Mouse (Mus musculus) Muller cell, postnatal 12 days (primary cell): ENCODE data around the gene Olfr1022.

Experiments used
- DNase-seq: peaks from one replicate; pipeline ENCODE4 v3.0.0-alpha.2; 2015; ENCODE audit errors: inconsistent ontology term

Olfr1022 gene

GRCm38 (mm10) chr2:85868294-85868693 lies at the start of gene Olfr1022:
TSS of gene Olfr1022 (plus strand) at chr2:85868594.
- no peak for DNase-seq

GRCm38 (mm10) chr2:85845383-85845782 lies 23.0 kb upstream of the Olfr1022 start, which contains the start of gene Olfr1019:
TSS of gene Olfr1019 (minus strand) at chr2:85845483.
- no peak for DNase-seq

- no peak for DNase-seq
These were observed 21.7 kb upstream of the Olfr1022 start, which contains the start of gene Olfr1020 for GRCm38 (mm10) chr2:85846730-85847129. TSS of gene Olfr1020 (plus strand) at chr2:85847030.

GRCm38 (mm10) chr2:85885340-85885739 lies 16.9 kb downstream of the Olfr1022 start, which contains the start of gene Olfr1023:
TSS of gene Olfr1023 (plus strand) at chr2:85885640.
- no peak for DNase-seq

- DNase-seq: no peak
These were observed 36.6 kb downstream of the Olfr1022 start, which contains the start of gene Olfr1024 for GRCm38 (mm10) chr2:85904952-85905351. TSS of gene Olfr1024 (minus strand) at chr2:85905052.

- no peak for DNase-seq
These were observed 44.8 kb downstream of the Olfr1022 start for GRCm38 (mm10) chr2:85913197-85913596.

- no peak for DNase-seq
These were observed 46.5 kb downstream of the Olfr1022 start, which contains the start of gene Olfr1025-ps1 for GRCm38 (mm10) chr2:85914893-85915292. TSS of gene Olfr1025-ps1 (plus strand) at chr2:85915193.
